Mouse (Mus musculus): Measurements from ENCODE around the gene Rps6ka4.
A peak's percentile ranks its signal among the peaks of the same experiment; 100 is the strongest.

Rps6ka4 gene

DNA sequence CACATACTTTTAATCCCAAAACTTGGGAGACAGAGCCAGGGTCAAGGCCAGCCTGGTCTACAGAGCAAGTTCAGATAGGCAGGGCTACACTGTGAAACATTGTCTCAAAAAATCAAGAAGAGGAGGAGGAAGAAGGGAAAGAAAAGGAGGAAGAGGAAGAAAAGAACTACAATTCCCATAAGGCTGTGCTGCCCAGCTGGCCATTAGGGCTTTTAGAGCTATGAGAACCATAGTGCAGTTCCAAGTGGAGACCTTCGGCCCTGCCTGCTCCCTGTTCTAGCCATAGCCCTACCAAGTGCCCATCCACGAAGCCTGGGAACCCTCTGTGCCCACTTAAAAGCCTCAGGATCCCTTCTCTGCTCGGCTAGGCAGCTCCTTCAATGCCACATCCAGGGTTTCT lies 11.1 kb upstream of the Rps6ka4 start:
- no peak for DNase-seq (ENCODE audit: low spot score)

DNA sequence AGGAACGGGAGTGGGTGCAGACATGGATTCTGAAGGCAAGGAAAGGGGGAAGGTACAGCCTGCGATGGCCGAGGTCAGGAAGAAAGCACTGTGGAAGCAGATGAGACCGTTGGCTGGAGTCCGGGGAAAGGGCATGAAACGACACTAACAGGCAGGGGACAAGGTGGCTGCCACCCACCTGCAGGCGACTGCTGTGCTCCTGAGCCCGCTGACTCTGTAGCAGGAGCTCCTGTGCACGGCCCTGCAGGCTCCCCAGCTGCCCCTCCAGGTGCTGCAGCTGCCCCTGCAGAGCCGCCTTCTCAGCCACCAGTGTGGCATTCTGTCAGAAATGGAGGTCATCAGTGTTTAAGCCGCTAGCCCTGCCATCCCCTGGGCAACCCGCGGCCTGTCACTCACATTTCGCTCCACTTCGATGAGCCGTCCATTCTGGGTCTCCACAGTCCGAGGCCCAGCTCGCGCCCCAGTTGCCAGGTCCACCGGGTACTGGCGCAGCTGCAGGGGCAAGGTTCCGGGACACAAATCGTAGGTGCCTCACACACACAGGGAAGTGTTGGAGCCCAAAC lies 9.2 kb upstream of the Rps6ka4 start:
- no peak for DNase-seq (ENCODE audit: low spot score)

- DNase-seq (ENCODE audit: low spot score), result no peak
These were observed 7.5 kb upstream of the Rps6ka4 start for GRCm38 (mm10) chr19:6847841-6848517.

DNA sequence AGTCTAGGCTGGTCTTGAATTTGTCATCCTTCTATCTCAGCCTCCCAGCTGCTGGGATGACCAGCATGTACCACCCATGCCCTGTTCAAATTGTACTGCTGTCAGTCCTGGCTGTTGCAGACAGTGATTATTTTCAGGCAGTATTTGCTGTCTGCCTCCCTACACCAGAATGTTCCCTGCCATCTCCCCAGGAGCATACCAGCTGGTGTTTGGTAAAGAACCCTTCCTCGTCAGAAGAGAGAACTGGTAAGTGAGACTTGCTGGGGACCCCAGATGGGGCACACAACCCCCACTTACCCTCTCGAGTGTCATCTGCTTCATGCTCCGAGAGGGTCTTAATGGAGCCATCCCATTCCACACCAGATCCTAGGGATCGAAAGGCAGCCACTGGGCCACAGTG lies 5.6 kb upstream of the Rps6ka4 start:
- no peak for DNase-seq (ENCODE audit: low spot score)

DNA sequence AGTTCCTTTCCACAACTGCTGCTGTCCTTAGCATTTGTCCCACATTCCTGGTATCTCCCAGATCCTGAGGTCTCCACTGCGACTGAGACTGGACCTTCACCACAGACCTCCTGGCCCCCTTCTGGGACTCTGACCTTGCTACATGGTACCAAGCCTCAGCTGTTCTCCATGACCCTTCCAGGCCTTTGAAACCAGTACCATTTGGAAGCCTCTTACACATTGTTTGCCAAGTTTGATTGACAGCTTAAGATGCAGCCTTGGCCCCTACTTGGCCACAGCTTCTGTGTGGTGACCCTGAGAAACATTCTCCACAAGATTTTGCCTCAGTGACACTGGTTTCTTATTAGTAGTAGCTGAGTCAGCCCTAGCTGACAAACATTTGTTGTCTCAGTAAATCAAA lies 1.9 kb upstream of the Rps6ka4 start:
- DNase-seq (ENCODE audit: low spot score), result no peak

DNA sequence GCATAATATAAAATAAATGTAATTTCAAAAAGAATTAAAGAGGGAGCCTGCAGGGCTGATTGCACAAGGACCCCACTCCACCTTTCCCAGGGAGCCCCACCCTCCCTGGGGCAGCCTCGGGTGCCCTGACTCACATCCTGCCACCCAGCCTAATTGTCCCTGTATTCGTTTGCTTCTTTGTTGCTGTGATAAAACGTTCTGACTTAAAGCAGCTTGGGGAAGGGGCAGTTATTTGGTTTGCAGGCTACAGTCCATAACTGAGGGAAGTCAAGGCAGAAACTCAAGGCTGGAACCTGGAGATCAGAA lies 809 bp upstream of the Rps6ka4 start:
- DNase-seq (ENCODE audit: low spot score), result no peak

DNA sequence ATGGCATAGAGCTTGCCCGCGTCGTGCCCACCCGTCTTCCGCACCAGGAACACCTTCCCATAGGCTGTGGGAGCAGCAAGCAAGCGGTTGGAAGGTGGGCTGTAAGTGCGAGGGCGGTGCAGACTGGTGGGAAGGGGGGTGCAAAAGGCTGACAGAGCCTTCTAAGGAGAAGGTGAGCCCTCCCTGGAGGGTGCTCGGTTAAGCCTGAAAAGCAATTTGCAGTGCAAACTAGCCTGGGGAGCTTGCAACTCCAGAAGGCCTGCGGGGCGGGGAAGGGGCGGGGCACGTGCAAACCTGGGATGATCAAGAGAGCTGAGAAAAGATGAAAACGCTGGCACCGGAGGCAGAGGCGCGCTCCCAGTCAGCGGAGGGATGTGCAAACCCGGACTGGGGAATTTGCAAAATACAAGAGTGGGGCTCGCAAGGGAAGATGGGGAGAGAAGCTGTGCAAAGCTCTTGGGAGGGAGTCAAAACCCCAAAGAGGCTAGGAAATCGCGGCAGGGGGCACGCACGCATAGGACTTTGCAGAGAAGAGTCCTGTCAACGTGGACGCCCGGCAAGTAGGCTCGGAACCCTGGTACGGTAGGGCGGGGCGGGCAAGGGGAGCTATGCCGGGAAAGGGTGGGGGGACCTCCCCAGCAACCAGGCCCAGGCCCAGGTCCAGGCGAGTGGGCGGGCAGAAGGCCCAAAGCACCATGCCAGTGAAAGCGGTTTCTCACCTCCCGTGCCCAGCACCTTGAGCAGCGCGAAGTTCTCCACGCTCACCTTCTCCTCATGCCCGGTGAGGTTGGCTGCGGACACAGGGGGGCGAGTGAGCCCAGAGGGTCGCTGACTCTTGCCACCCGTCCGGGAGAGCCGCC lies 591 bp downstream of the Rps6ka4 start:
- DNase-seq (ENCODE audit: low spot score), result no peak

- DNase-seq (ENCODE audit: low spot score), result peak; percentile 42
These were observed 8.1 kb downstream of the Rps6ka4 start for GRCm38 (mm10) chr19:6832363-6832762.

DNA sequence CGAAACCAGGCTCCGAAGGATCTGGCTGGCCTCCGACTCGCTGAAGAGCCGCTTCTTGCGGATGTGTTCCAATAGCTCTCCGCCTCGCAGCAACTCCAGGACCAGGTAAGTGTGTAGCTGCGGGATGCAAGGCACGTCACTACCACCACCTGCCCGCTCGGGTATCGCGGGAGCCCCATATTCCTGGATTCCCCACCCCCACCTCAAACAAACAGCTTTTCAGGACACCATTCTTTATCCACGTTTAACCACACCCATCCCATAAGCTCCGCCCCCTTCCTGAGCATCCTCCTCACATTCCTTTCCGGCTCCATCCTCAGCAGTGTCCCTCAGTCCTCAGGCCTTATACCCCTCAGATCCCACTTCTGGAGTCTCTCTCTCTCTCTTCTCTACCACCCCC lies 9.1 kb downstream of the Rps6ka4 start:
- no peak for DNase-seq (ENCODE audit: low spot score)

GRCm38 (mm10) chr19:6830556-6831316 lies 9.7 kb downstream of the Rps6ka4 start:
- DNase-seq (ENCODE audit: low spot score), result no peak

DNA sequence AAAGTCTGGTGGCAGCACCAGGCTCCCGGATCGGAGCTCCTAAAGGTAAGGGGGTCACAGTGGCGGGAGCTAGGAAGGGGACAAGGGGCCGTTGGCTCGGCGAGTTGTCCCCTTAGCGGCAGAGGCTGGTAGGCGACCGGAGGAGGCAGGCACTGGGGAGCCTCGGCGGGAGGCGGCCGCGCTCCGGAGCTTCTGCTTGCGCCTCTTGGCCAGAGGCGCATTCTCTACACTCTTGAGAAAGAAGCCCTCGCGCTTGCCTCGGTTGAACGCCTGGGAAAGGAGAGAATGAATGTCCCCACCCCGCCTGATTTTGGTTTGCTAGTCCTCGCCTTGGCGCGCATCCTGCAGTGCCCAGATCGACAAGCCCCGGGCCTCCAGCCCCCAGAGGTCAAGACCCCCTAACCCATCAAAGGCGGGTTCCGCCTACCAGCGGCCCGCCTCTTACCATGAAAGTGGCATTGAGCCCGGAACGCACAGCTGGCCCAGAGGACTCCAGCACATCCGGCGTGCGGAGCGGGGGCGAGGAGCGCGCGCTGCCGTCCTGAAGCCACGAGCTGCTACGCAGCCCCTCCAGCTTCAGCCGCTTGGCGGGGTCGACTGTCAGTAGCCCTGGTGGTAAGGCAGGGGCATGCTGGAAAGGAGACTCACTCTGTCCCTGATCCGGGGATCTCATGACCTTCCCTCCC lies 10.4 kb downstream of the Rps6ka4 start:
- no peak for DNase-seq (ENCODE audit: low spot score)

DNA sequence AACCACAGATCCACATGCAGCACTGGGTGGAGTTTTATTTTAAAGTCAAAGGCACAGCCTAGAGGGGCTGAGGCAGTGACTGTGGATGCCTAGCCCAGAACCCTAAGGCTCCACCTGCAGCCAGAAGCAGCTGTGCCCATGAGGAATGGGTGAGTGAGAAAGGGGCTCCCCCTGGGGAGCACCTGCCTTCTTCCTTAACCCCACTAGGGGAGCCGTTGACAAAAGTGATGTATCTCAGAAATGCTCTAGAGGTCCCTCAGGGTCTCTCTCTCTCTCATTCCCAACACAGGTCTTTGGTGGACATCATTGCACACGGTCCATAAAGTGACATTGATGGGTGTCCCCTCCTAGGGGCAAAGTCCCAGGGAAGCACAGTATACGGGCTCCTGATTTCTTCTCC lies 11.4 kb downstream of the Rps6ka4 start:
- no peak for DNase-seq (ENCODE audit: low spot score)

DNA sequence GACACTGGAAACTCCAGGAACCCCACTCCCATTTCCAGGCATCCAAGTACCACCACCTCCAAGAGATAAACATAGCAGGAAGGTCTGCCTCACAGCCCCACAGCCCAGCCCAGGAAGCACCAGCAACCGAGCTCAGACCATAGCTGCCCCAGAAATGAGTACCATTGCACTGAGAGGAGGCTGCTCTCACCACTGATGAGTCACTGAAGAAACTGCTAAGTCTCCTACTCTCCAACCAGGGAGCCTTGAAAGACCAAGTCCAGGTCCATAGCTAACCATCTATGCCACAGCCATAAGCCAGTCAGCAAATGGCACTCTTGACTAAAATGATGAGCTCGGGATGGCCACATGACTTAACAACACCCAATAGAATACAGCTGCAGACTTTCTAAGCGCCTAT lies 13.8 kb downstream of the Rps6ka4 start:
- DNase-seq (ENCODE audit: low spot score), result no peak

DNA sequence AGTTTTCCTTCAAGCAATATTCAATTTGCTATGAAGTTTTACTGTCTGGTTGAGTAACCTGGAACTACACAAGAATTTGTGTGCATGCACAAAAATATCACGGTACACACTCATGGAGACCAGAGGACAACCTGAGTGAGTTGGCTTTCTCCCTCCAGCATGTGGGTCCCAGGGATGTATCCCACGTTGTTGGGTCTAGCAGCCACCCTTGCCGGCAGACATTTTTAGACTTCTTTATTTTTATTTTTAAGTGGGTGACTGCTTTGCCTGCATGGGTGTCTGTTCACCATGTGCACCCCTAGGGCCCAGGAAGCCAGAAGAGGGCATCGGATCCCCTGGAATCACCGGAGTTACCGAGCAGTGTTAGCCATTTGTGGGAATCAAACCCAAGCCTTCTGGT lies 15.1 kb downstream of the Rps6ka4 start:
- DNase-seq (ENCODE audit: low spot score), result no peak

GRCm38 (mm10) chr19:6820538-6821195 lies 19.8 kb downstream of the Rps6ka4 start:
- DNase-seq (ENCODE audit: low spot score), result no peak

DNA sequence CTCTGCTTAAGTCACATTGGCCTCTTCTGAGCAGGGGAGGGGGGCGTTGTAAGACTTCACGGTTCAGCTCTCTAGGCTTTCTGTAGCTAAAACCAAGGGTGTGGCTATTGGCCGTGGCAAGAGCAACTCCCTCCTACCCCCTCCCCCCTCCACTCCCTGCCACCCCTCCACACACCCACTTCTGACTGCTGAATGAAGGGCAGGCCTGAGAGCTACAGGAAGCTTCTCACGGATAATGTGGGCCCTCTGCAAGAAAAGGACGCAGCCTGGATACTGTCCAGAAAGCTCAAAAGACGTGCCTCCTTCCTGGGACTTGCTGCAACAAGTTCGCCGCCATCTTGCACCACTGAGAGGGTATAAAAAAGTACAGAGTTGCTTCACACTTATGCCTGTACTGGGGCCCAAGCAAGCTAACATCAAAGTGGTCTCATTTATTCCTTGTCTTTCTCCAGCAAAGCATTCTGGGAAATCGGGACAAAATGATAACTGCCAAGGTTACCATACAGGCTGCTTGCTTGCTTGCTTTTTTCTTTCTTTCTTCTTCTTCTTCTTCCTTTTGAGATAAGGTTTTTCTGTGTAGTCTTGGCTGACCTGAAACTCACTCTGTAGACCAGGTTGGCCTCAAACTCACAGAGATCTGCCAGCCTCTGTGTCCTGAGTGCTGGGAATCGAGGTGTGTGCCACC lies 21.2 kb downstream of the Rps6ka4 start:
- no peak for DNase-seq (ENCODE audit: low spot score)

GRCm38 (mm10) chr19:6814958-6815357 lies 25.5 kb downstream of the Rps6ka4 start:
- no peak for DNase-seq (ENCODE audit: low spot score)

- DNase-seq (ENCODE audit: low spot score), result no peak
These were observed 26.1 kb downstream of the Rps6ka4 start for GRCm38 (mm10) chr19:6814366-6814765.
